Mouse (Mus musculus) left cerebral cortex, postnatal 36 days (tissue): Measurements from ENCODE around the gene Hmgb1. TPM values are rescaled to one million over a fixed set of nuclear protein-coding genes. Genes with fewer than 3 reads are reported as not detected.

Source experiments
- DNase-seq, 2 experiments: peaks; one replicate each; pipeline ENCODE4 v3.0.0; 2021 to 2022; ENCODE audit warnings: low spot score in 2 of 2, mixed read lengths in 1 of 2
- intact Hi-C: fragments of 180-260 bp; cut with DNase I; formaldehyde crosslinking; loops from one replicate; pipeline ENCODE4 v1.15.1; 2025
- total RNA-seq, 2 experiments: library from RNA; stranded (reverse); gene quantifications; 2 replicates each; pipeline ENCODE4 v1.2.3; 2021

The Hmgb1 gene
- total RNA-seq, 2 experiments from 2014 or later = 122 to 123 TPM

- no peak for DNase-seq
- intact Hi-C loops = no loop called here
Measured at GRCm38 (mm10) chr5:149045470-149046085, 138.7 kb downstream of the Hmgb1 start.

- DNase-seq = no peak
- intact Hi-C loops = no loop called here
Measured at GRCm38 (mm10) chr5:149045054-149045453, 139.2 kb downstream of the Hmgb1 start.

GRCm38 (mm10) chr5:149044067-149044466 lies 140.2 kb downstream of the Hmgb1 start:
- no peak for DNase-seq
- intact Hi-C loops = no loop called here

DNA sequence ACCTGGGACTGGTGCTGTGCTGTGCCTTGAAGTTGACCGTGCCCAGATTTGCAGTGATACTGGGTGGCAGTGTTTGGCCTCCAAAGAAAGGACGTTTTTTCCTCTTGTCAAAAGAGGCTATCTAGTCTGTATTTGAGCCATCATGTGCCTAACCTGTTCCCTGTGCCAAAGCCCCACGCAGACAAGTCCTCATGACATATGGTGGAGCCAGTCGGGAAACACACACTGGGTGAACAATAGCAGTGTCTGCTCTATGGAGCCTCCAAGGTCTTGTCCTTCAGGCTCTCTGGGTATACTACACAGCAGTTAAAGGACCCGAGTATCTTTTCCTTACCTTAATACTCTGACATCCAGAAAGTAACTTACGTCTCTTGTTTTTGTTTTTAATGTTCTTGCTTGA lies 141.0 kb downstream of the Hmgb1 start:
- no peak for DNase-seq
- intact Hi-C loops = no loop called here

DNA sequence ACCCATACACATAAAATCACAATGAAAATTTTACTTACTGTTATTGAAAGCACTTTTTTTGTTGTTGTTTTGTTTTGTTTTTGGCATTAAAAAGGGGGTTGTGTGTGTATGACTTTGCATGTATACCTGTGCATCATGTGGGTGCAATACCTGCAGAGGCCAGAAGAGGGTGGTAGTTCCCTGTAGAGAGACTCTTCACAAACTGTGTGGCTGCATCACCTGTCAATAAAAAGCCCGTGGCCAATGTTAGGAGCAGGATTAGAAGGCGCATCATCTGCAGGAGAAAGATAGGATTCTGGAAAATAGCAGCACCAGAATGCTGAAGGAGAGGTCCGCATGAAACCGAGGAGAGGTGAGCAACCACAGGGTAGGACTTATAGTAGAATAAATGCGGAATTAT lies 144.5 kb downstream of the Hmgb1 start:
- DNase-seq = no peak

GRCm38 (mm10) chr5:149037729-149038128 lies 146.6 kb downstream of the Hmgb1 start:
- no peak for DNase-seq
- intact Hi-C loops = no loop called here

More for the DNA sequence above, 144.5 kb downstream of the Hmgb1 start:
- intact Hi-C loops = no loop called here

- intact Hi-C loops = no loop called here
- no peak for DNase-seq
Measured at GRCm38 (mm10) chr5:149036920-149037319, 147.4 kb downstream of the Hmgb1 start.

DNA sequence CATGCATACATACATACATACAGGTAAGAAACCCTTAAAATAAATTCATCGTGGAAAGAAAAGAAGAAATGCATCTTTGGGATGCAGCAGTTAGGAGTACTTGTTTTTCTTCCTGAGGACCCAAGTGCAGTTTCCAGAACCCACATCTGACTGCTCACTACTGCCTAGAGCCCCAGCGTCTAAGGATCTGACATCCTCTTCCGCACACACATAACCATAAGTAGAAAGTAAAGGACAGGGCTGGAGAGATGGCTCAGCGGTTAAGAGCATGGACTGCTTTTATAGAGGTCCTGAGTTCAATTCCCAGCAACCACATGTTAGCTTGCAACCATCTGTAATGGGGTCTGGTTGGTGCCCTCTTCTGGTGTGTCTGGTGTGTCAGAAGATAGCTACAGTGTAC lies 151.9 kb downstream of the Hmgb1 start:
- intact Hi-C loops = no loop called here
- DNase-seq = no peak

GRCm38 (mm10) chr5:149031199-149031750 lies 153.0 kb downstream of the Hmgb1 start:
- intact Hi-C loops = no loop called here
- peak; percentile 56 to 61 for DNase-seq

DNA sequence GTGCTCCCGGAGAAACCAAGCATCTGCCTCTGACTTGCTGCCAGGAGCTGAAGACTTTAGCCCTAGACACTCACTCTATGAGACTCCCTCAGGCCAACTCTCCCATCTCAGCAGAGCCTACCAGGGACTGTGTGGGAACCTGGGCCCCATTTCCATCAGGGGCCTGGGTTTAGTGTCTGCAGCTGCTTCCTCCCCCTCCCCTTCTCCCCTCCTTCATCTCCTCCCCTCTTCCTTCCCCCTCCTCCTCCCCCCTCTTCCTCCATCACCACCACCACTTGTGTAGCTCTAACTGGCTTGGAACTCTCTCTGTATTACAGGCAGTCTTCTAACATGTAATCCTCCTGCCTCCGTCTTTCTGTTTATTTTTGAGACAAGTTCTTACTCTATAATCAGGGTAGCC lies 154.2 kb downstream of the Hmgb1 start:
- intact Hi-C loops = no loop called here
- DNase-seq = no peak

DNA sequence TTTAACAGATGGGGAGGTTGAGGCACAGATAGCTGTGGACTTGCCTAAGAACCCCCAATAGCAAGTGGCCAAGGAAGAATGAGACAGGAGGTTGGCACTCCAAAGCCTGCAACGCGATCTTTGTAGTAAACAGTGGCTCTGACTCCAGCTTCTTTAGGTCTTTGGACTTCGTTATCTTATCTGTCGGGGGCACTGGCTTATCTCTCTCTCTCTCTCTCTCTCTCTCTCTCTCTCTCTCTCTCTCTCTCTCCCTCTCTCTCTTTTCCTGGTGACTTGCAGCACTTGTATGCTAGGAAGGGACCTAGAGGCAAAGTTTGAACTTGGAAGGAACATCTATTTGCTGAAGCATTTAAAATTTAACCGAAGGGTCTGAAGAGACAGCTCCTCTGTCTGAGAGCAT lies 155.9 kb downstream of the Hmgb1 start:
- intact Hi-C loops = loop anchor here (5.0 kb wide), 1 partner anchor 141 kb away; no protein-coding TSS in a partner anchor
- DNase-seq = no peak

GRCm38 (mm10) chr5:149027389-149027788 lies 156.9 kb downstream of the Hmgb1 start:
- intact Hi-C loops = loop anchor here (5.0 kb wide), 1 partner anchor 140 kb away; no protein-coding TSS in a partner anchor
- DNase-seq = no peak

GRCm38 (mm10) chr5:149021120-149021519 lies 163.2 kb downstream of the Hmgb1 start:
- DNase-seq = no peak
- intact Hi-C loops = no loop called here

- intact Hi-C loops = no loop called here
- no peak for DNase-seq
Measured at GRCm38 (mm10) chr5:149020681-149021062, 163.6 kb downstream of the Hmgb1 start.

DNA sequence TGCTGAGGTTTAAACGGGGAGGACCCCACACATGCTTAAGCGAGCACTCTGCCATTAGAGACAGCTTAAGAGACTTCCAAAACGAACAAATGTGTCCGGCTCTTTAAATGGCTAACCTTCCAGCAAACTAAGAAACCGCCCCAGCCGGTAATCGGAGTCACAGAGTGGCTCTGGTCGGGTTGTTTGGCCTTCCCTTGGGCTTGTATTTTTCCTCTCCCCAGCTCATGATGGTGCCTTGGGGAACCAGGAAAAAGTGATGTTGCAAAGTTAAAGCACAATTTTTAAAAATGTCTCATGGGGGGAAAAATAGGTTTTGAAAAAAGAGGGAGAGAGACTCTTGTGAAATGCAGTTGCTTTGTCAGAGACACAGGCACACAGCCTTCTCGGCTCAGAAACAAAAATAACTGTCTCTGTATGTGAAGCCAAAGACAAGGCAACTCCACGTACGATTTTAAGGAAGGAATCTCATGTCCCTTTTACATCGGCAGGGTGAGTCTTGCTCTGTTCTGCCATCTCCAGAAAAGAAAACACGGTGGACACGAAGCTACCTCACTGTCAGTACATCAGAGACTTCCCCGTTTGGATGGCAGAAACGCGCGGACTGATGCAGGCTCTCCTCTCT lies 164.1 kb downstream of the Hmgb1 start:
- peak in 1 of 2 experiments; percentile 20 for DNase-seq
- intact Hi-C loops = no loop called here

GRCm38 (mm10) chr5:149017666-149018415 lies 166.4 kb downstream of the Hmgb1 start:
- DNase-seq = no peak
- intact Hi-C loops = no loop called here

- intact Hi-C loops = no loop called here
- no peak for DNase-seq
Measured at GRCm38 (mm10) chr5:149017181-149017580, 167.1 kb downstream of the Hmgb1 start.

DNA sequence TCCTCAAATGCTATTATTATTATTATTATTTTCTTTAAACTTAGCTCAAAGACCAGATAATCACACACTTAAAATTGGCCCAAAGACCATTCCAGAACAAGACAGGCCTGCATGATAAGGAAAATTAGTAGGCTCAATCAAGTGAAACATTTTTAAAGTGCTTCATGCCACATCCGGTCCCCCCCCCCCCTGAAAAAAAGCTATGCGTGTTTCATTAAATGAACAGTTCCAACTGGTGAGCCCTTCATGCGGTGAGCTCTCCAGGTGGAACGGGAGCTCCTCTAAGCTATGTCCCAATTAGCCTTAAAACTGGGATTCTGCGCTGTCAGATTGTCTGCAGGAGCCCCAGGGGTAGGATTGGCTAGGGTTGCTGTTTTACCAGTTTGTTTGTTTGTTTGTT lies 168.0 kb downstream of the Hmgb1 start:
- intact Hi-C loops = no loop called here
- DNase-seq = no peak

GRCm38 (mm10) chr5:149015335-149016201 lies 168.7 kb downstream of the Hmgb1 start:
- intact Hi-C loops = no loop called here
- DNase-seq = peak in 1 of 2 experiments; percentile 29
